In genomic region chr7:30552102-30553020, GRCm38 (mm10) we compare ENCODE assay signal across 8 mouse cellular contexts. TPM values are rescaled to one million over a fixed set of nuclear protein-coding genes. Genes with fewer than 3 reads are reported as not detected.
A peak's percentile ranks its signal among the peaks of the same experiment; 100 is the strongest.
DNase-seq lines count a peak whose midpoint lies in the region; ATAC-seq lines count a peak whose summit lies in the region.

Gene Hspb6, plus strand, starts transcription at chr7:30552178.
Gene Proser3, minus strand, starts transcription at chr7:30552299.

- peak; percentile 93 for ATAC-seq in inflammation-experienced regulatory T-cells, adult 6 months
- ATAC-seq in megakaryocyte-erythroid progenitor cell, adult 5-6 weeks (replicated peaks; ENCODE audit: low FRiP score, low TSS enrichment, poor library complexity, severe bottlenecking) = peak; percentile 88

- DNase-seq in adrenal gland, adult (ENCODE audit: inconsistent age in 2 of 2, low spot score in 1 of 2) = peak; percentile 97 to 99
- peak; percentile 99 for DNase-seq in embryo, embryonic 10.5 days (ENCODE audit: low spot score)
- DNase-seq in gastrocnemius, postnatal 14 days = peak; percentile 97
- DNase-seq in left cerebral cortex, postnatal 10 days (ENCODE audit: extremely low spot score in 1 of 2, low spot score in 2 of 2) = peak; percentile 98
- DNase-seq in right cerebral cortex, postnatal 25 days = peak; percentile 95
- peak; percentile 94 to 96 for DNase-seq in urinary bladder, postnatal 4 days (ENCODE audit: low spot score in 2 of 2)

- intact Hi-C loops in gastrocnemius, postnatal 14 days (cut with DNase I; ENCODE audit: low total_unique reads) = no loop called here
- intact Hi-C loops in left cerebral cortex, postnatal 10 days (cut with DNase I) = no loop called here

RNA-seq across cellular contexts. Expression of gene Hspb6, which starts in this region (rescaled TPM):
- 100 to 1,000 TPM; 455 to 476 TPM for total RNA-seq in gastrocnemius, postnatal 14 days (2021)
- polyA plus RNA-seq in inflammation-experienced regulatory T-cells, adult 6 months (2017; shearing (Covaris generic)) = 1 to 10 TPM; 2.7 to 3.6 (median 2.8) TPM
- total RNA-seq in left cerebral cortex, postnatal 10 days (2021) = 1 to 10 TPM; 6.4 to 7.3 TPM
- total RNA-seq in megakaryocyte-erythroid progenitor cell, adult 5-6 weeks (2014; fragmentation: Nextera tagmentation) = 20.8 and 25.3 TPM in 2 replicates
- 1.2 and 8.1 TPM in 2 replicates for total RNA-seq in megakaryocyte-erythroid progenitor cell, adult 5-6 weeks (2017)

RNA-seq across cellular contexts. Expression of gene Proser3, which starts in this region (rescaled TPM):
- 1 to 10 TPM; 3.9 to 4.8 TPM for total RNA-seq in gastrocnemius, postnatal 14 days (2021)
- 1 to 10 TPM; 2.8 to 4.5 (median 4.0) TPM for polyA plus RNA-seq in inflammation-experienced regulatory T-cells, adult 6 months (2017; shearing (Covaris generic))
- 1 to 10 TPM; 2.9 to 3.4 TPM for total RNA-seq in left cerebral cortex, postnatal 10 days (2021)
- 16.2 and 17.9 TPM in 2 replicates for total RNA-seq in megakaryocyte-erythroid progenitor cell, adult 5-6 weeks (2014; fragmentation: Nextera tagmentation)
- total RNA-seq in megakaryocyte-erythroid progenitor cell, adult 5-6 weeks (2017) = 3.5 and 5.3 TPM in 2 replicates

Comparison
In these comparisons a context has a peak if more than half of its experiments do, and no peak if none do; other contexts are left out.
1. Peak in every context shown above with its lines: DNase-seq and ATAC-seq.
2. RNA of gene Hspb6 (total RNA-seq): 455 to 476 TPM in gastrocnemius, postnatal 14 days; 1.2 to 25.3 TPM in megakaryocyte-erythroid progenitor cell, adult 5-6 weeks and 6.4 to 7.3 TPM in left cerebral cortex, postnatal 10 days; every median in the first group is over 10 times any median in the second.